Mouse (Mus musculus): ENCODE results near the gene Sclt1.

The Sclt1 gene

DNA sequence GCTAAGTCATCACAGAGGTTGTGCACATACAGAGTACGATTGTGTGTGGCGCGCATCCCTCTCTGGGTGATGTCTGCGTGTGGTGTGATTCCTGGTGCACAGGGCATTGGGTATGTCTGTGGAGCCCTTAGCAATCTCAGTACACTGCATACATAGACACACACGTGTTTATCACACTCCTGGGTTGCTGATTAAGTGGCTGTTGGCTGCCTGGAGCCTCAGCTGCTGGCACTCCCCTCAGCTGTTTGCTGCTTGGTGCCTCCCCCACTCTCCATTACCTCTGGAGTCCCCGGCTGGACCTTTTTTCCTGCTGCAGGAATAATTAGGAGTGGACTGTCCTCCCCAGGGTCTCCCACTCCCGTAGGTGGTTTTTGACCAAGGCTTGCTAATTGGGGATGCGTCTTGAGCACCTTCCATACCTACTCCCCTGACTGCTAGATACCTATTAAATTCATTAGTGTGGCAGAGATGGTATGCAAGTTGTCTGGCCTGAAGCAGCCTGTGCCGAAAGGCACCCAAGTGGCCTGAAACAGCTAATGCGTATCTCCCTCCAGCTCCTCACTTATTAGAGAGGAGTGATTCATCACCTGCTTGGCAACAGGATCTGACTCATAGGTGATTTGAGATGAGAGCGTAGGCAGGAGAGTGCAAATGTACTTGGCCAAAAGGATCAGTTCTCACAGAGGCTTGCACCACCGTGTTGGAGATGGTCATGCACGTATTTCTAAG lies 136.5 kb downstream of the Sclt1 start:
- DNase-seq: no peak

DNA sequence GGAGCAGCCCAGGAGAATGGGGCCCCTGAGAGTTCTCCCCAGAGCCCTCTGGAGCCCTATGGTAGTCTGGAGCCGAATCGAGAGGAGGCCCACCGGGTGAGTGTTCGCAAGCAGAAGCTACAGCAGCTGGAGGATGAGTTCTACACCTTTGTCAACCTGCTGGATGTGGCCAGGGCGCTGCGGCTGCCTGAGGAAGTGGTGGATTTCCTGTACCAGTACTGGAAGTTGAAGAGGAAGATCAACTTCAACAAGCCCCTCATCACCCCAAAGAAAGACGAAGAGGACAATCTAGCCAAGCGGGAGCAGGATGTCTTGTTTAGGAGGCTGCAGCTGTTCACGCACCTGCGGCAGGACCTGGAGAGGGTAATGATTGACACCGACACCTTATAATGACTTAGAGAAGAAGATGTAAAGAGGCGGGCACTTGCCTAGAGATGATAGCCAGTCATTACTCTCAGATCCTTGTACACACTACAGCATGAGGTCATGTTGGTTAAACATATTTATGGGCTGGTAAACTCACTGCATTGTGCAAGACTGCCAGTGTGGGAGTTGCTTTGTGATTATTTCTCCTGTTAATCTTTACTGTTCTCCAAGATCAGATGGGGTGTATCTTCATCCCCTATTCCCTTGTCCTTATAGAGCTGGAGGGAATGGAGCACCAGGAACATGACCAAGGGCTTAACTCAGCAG lies 137.5 kb downstream of the Sclt1 start:
- no peak for DNase-seq

DNA sequence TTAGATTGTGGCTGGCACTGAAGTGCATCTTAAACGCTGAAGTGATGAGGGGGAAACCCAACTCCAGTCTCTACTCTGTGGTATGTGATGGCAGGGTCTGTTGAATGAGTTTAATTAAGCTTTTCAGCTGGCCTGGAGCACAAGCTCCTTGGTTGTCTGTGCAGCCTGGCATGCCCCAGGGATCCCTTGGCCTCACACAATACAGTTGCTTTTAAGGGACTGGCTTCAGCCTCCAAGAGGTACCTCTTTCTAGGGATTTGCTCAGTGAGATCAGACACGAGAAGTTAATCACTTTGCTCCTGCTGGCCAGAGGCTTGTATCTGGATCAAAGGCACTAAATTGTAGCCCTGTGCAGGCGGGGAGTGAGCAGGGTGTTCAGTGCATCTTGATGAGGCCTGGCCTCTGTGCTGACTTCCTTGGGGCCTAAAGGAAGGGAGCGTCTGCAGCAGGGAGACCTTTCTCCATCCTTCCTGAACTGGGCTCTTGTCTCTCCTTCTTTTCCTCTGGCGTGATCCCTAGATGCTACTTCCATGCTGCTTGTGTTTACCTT lies 138.8 kb downstream of the Sclt1 start:
- DNase-seq: no peak

DNA sequence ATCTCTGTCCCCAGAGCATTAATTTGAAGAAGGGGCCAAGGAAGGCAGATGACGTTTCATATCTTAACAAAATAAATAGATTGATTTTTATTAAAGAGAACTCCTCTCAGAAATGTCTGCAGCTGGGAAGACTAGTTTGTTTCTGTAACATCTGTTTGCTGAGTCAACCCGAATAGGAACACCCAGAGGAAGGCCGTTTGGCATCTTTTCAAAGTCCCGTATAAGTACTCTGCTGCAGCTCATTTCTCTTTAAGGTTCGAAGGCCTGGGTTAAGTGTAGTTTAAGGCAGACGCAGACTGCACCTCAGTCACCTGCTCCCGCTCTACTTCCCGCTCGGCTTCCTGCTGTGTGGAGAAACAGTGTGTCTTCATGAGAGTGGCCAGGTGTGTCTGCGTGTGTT lies 139.4 kb downstream of the Sclt1 start:
- DNase-seq: no peak

DNA sequence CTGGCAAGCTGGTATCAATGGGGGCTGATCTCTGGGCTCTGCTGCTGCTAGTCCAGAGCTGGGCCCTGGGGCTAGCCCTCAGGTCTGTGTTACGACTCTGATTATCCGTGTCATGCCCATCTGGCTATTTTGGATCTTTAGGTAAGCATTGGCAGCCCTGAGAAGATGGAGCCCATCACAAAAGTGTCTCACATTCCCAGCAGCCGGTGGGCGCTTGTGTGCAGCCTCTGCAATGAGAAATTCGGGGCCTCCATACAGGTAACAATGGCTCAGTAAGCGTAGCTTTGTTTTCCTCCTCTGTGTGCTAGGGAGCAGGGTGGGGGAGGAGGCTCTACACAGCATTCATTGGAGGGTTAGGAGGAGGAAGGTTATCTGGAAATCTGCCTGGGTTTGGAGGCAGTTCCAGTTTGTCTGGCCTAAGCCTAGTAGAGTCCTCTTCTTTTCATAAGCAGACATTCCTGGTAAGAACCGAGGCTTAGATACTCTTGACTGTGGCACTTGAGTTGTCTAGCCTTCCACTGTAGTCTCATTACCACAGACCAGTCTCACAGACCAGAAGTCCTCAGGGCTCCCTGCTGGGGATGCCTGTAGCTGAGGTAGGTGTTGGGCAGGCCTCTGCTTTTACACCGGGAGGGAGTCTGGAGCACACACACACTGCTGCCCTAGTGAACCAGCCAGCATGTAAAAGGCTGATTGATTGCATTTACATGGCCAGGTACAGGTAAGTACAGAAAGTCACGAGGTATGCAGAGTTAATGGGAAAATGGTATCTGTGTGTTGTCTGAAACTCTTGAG lies 140.9 kb downstream of the Sclt1 start:
- peak; percentile 4 for DNase-seq

DNA sequence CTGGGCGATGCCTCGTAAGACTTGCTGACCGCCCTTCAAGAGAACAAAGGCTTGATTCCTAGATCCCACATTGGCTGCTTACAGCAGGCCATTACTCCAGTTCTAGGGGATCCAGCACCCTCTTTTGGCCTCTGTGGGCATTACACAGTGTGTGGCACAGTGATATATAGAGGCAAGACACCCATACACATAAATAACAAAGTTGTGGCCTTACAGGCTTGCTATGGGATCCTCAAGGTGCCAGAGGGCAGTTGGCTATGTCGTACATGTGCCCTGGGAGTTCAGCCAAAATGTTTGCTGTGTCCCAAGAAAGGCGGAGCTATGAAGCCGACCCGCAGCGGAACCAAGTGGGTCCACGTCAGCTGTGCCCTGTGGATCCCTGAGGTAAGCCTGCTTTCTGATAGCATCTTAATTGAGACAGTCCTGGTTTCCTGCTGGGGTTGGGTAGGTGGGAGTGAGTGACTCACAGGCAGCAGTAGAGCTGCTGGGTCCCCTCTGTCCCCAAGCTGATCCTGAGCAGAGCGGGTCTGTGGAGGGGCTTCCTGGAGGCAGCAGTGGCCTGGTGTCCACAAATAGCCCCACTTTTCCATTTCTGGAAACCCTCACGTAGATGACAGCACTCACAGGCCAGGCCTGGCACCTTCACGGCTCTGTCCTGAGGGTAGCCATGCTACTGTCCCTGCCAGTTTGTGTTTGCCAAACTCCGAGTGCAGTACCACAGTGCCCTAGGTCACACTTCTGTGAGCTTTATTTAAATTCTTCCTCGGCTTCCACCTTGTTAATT lies 142.3 kb downstream of the Sclt1 start:
- peak; percentile 82 for DNase-seq

DNA sequence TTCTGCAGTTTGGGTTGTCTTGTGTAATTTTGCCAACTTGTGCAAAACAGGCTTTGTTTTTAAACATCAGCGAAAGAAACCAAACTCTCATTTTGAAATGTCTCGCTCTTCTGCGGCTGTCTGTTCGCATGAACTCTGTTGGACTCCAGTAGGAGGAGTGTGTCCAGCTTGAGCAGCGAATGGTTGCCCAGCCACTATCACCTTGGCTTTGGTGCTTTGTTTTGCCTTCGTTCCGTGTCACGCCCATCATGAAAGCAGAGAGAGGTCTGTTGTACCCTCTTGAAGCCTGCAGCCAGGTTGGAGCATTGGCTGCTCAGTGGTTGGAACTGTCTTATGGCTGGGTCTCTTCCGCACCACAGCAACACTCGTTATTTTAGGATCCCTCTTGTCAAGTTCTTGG lies 143.1 kb downstream of the Sclt1 start:
- no peak for DNase-seq

DNA sequence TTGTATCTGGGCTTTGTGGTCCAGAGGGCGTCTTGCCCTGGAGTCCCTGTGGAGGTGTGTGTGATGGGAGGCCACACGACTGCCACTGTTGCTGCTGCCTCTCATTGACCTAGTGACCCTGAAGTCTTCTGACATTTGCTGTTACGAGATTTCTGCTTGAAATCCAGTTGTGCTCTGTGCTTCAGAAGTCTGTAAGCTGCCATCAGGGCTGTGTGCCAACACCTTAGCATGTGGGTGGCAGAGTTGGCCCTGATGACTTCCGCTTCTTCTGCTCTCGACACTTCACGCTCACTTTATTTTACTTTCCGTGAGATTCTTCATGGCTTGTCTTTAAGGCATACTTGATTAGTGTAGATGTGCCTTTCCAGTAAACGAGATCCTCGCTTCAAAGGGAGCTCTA lies 143.9 kb downstream of the Sclt1 start:
- no peak for DNase-seq

DNA sequence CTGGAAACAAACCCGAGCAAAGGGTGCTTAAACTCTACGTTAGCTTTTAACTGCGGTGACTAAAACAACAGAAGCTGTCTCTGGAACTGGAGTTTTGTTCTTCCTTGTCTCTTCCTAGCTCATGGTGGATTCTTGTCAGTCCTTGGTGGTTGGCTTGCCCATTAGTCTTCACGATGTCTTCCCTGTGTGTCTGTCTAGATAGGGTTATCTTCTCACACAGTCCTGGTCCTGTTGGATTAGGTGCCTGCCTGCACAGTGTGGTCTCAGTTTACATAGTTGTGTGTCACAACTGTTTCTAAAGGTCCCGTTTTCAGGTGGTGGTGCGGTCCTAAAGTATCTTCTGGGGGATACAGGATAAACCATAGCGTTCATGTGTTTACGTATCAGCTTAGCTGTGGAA lies 145.3 kb downstream of the Sclt1 start:
- no peak for DNase-seq

DNA sequence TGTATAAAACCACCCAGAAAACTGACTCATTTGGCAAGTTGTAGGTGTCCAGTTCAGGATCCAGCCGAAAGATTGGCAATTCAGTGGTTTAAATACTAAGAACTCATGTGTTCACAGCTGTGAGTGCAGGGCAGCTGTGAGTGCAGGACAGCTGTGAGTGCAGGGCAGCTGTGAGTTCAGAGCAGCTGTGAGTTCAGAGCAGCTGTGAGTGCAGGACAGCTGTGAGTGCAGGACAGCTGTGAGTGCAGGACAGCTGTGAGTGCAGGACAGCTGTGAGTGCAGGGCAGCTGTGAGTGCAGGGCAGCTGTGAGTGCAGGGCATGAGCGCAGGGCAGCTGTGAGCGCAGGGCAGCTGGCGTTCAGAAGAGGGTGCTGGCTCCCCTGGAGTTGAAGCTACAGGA lies 147.3 kb downstream of the Sclt1 start:
- no peak for DNase-seq

DNA sequence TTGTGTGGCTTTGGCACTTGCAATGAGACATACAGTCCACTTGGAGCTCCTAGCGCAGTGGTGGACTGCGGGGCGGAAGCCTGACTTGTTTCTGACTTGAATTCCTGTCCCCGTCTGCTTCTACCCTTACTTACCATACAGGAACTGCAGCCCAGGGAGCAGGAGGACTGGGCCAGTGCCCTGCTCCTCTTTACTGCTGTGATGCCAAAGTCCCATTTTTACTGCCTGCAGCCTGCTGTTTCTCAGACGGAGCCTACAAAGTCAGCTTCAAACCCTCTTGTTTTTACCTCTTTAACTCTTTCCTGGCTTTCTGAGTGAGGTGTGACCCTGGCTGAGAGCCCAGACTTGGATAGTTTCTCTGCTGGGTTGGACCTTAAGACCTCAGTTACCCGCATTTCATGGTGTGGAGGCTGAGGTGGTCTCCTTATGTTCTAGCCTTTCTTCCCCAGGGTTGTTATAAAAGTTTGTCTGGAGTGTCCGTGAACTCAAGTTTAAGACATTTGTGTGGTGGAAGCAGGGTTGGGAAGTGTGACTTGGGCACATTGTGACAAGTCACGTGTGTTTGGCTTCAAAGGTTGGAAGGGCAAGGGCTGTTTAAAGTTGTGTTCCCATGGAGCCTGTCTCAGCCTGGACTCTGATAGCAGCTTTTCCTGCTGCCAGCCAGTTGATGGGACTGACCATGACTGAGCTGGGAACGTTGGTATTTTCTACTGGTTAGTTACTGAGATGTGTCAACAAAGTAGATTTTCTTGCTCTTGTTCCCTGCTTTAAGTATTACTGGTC lies 148.0 kb downstream of the Sclt1 start:
- DNase-seq: no peak

DNA sequence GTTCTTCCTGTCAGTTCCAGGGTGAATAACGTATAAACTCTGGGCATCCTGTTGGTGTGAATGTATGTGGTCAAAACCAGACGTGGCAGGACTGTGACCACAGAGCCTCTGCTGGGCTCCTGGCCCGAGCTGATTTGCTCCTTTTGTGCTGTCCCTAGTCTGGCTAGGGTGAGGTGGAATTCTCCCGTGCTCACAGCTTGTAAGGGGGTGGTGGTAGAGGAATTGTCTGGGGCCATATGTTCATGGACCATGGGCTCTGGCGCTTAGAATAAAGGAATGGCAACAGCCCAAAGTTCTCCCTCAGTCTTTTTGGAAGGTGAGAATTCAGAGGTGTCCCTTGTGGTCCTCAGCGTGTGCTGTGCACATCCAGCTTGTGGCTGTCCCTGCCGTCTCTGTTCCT lies 149.5 kb downstream of the Sclt1 start:
- DNase-seq: no peak

DNA sequence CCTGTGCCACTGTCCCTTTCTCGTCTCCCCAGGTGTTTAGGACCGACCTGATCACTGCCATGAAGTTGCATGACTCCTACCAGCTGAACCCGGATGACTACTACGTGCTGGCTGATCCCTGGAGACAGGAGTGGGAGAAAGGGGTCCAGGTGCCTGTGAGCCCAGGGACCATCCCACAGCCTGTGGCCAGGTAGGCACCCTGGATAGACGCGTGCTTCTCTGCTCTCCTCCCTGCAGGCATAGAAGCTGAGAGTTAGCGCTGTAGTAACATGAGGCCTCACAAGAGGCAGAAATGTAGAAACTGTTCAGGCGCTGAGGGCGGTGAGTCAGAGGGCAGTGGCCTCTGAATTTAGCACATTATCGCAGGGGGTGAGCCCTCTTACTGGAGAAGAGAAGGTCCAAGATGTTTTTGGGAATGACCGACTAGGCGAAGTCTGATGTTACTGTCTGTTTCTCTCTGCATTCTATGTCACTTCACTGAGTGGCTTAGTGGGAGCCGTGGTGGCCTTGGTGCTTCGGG lies 150.6 kb downstream of the Sclt1 start:
- DNase-seq: no peak

DNA sequence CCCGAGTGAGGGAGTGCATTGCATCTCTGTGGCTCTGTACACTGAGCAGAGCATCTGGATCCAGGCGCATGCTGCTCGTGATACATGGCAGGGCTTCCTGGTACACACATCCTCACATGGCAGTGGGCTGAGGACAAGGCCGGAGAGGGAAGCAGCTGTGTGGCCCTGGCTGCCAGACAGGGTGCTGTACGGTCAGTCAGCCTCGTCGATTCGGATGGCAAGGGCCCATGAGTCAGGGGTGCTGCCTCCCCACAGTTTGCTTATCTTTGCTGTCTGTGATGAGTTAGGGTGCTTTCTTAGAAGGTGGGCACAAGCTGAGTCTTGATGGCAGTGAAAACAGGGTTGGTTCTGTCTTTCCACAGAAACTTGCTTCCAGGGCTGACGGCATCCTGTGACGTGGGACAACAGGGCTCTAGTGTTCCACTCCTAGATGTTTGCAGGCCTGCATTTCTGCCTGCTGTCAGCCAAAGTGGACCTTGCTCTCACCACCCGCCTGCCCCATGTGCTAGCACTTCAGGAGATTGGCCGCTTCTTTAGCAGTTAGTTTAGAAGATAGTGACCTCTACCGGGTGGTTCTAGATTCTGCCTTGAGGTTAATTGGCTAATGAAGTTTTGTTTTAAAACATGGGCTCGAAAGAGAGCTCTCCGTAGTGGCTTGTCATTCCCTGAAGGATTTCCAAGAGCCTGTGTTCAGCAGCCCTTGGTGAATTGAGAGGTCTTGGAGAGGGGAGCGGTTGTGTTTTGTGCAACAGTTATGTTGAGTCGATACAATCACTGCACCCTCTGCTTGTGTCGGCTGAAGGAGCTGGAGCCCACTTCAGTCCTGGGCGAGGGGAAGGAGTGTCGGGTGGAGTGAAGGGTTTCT lies 151.4 kb downstream of the Sclt1 start:
- DNase-seq: peak; percentile 70

DNA sequence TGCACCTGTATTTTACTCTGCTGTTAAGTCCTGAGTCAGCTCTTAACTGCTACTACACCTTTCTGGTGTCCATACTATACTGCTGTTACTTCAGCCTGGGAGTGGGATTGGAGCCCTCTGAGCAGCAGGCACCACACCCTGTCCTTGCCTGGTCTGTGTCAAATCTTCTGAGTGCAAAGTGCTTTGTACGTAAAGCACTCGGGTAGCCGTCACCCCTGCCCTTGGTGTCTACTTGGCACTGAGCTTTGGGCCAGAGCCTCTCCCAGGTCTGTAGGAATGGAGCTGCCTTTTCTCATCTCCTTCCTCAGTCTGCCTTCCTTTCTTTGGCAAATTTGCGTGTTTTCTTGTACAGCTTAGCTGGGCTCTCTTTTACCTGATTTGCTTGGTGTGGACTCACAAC lies 152.3 kb downstream of the Sclt1 start:
- DNase-seq: no peak

DNA sequence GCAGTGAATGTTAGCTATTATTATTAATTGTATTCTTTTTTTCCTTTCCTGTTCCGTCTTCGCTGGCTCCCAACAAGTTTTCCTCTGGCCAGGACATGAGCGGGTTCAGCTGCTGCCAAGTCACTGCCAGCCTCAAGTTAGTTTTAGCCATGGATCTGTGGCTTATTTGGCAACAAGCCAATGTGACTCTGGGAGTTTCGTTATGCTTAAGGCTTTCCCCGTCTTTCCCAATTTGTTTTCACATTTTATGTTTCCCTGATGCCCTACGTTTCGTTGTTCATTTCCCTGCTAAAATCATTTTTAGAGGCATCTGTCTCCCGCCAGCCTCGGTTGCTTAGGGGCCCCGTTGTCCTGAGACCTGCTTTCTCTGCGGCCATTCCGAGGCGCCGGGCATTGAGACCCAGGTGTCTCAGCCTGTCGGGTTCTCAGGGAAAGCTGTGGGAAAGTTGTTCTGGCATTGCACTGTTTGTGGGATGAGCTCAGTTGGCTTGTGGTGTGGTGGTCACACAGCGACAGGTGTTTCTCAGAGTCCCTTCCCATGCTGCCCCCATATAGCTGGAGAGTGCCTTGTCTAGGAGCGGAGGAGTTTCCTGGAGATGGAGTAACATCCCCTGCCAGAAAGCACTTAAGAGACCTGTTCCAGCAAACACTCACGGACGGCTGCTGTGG lies 152.9 kb downstream of the Sclt1 start:
- DNase-seq: no peak

DNA sequence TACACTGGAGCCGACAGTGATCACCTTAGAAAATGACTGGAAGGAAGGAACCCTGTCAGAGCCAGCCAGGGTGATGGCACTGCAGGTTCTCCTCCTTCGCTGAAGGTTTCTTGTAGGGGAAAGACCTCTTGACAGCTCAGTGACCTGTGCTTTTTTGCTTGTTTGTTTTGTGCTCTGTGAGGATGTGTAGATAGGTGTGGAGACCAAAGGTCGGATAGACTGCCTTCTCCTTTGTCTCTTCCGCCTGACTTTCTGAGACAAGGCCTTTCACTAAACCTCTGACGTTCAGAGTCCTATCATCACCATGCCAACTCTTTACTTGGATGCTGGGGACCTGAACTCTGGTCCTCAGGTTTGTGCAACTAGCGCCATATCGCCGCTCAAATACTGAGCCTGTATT lies 153.8 kb downstream of the Sclt1 start:
- DNase-seq: no peak

DNA sequence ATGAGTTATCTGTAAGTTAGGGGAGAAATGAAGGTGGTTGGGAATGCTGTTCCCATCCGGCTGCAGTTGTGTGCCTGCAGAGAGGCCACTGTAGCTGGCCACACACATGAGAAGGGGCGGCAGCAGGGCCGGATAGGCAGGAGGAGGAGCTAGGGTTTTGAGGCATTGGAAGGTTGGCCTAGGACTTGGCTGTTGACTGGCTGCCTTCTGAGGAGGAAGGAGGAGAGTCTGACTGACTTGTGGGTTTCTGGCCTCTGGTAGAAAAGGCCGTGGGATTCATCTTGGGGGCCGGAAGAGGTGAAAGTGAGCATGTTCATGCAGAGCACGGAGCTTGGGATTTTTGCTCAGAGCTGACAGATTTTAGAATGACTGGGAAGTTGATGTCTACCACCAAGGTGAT lies 154.7 kb downstream of the Sclt1 start:
- DNase-seq: peak; percentile 46

DNA sequence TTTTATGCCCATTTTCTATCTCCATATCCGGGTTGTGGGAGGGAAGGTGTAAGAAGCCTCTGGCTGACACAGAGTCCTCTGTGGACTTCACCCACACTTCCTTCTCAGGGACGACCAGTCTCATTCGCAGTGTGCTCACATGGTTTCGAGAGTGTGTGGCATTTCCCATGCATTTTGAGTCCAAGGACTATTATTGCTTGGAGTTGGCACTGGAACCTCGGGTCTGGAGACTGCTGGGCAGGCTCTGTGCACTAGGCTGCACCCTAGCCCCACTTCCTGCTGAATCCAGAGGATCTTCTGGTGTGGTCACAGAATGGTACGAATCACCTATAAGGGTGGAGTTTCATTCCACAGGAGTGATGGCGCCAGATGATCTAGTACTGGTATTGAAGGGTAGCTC lies 155.4 kb downstream of the Sclt1 start:
- peak; percentile 48 for DNase-seq

DNA sequence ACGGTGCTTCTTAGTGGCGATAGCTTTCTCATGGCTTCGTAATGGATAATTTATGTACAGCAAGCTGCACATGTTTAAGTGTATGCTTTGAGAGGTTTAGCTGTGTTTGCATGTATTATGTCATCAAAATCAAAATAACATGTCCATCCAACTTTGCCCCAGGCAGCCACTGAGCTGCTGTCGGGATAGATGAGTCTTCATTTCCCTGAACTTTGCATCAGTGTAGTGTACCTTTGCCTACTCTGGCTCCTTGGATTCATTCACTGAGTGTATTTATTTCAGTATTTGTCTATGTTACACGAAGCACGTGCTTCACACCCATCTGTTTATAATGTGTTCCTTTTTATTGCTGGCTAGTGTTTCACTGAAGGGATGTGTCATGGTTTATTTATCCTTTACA lies 156.0 kb downstream of the Sclt1 start:
- DNase-seq: no peak
